Mouse (Mus musculus) megakaryocyte-erythroid progenitor cell, adult 5-6 weeks (primary cell): ENCODE measurements around the gene Enox1. TPM values are rescaled to one million over a fixed set of nuclear protein-coding genes. Genes with fewer than 3 reads are reported as not detected.

Experiments
- ATAC-seq: replicated peaks from 2 replicates; pipeline ENCODE4 v1.8.0; 2016; ENCODE audit warnings: mild to moderate bottlenecking, inconsistent platforms; ENCODE audit not compliant: severe bottlenecking, poor library complexity, low FRiP score, low TSS enrichment
- total RNA-seq, 2 experiments: library from RNA; stranded (forward) in 1 of 2; stranded (reverse) in 1 of 2; fragments of 200-1000, 215-1000 nt in 1 of 2; fragments of >200 nt in 1 of 2; fragmentation: Nextera tagmentation in 1 of 2; gene quantifications; 2 replicates each; pipeline ENCODE4 v1.2.3; 2014 to 2017

Gene Enox1
- total RNA-seq, 2 experiments from 2014 or later = not detected

DNA sequence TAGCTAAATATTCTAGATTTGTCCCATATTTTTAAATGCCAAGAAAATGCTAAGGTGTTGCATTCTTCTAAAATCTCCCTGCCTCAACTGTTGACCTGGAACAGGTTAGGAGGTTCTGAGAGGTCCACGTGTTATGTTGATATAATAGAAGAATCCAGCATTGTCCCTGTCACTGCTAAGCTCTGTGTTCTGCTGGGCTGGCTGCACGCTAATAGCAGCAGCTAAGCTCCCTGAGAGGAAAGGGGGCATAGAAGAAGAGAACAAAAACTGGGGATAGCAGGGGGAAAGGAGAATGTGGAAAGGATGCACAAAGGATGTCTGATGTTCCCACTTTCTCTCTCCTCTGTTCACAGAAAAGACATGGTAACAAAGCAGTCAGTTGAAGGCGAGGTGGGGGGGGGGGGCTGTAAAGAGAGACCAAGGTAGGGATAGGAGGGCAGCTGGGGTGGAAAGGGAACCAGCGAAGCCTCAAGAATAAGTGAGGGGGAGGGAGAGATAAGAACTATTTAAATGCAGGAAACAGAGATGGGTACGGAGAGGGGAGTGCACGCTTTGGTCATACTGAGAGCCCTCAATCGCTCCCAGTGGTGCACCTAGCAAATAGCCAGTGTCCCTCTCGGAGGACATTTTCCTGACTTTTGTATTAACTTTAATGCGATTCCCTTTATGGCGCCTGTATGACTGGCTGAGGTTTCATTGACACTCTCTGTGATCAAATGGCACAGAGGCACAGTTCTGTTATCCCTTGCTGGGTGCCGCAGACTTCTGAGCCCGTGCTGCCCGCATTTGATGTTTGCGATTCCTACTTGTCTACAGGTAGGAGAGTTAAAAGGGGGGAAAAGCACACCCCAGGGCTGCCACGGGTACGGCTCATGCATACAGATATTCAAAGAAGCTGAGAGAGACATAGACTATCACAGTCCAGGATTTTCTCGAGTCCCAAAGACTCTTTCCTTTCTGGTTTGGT is 110.5 kb downstream of the Enox1 start:
- no peak for ATAC-seq

GRCm38 (mm10) chr14:77272248-77272930 is 115.8 kb downstream of the Enox1 start:
- no peak for ATAC-seq

DNA sequence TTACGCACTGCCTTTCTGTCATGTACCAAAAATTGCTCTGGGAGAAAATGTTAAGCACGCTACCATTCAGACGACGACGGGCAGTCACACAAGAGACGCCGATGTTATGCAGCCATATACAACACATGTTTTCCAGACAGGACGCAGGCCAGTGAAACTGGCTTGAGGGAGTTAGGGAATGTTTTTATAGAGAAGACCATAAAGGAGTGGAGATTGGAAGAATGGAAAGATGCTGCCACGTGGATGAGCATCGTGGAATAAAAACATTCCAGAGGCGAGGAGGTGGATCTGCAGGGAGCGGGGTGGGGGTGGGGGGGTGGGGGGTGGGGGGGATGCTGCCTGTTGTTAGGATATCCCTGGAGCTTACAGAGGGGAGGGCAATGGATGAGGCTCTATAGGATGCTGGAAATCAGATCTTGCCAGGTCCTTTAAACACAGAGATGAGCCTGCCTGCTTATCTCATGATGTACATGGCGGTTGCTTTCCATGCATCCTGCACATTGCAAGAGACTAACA is 116.4 kb downstream of the Enox1 start:
- ATAC-seq = no peak

DNA sequence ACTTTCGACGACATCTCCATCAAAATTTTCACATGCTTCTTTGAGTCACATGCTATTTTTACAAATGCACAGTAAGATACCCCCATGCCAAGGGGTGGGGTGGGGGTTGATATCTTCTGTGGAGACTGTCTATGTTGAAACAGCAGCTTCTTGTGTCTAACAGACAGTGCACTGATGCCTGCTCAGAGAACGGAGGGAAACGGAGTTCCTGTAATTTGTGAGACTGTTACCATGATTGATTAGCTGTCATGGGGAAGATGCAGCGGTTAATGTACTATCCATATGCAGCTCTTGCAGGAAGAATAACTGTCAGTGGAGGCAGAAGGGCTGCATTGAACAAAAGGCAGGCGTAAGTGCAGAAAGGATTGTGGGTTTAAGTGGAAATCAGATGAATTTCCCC is 117.2 kb downstream of the Enox1 start:
- ATAC-seq = no peak

DNA sequence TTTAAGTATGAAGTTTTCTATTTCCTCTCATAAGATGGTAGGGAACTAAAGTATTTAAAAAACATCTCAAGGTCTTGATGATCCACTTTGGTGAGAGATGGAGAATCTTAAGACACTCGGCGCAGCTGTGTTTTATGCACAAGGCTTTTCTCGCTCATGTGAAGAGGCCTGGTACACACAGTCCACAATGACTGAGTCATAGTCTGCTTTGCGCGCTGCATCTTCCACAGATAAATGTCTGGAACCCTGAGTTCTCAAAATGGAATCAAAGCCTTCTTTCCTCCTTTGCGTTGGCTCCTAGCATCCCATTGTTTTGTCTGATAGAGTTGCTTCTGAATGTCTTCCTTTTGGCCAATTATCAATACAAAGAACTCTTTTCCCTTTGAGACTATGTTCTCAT is 119.0 kb downstream of the Enox1 start:
- no peak for ATAC-seq

DNA sequence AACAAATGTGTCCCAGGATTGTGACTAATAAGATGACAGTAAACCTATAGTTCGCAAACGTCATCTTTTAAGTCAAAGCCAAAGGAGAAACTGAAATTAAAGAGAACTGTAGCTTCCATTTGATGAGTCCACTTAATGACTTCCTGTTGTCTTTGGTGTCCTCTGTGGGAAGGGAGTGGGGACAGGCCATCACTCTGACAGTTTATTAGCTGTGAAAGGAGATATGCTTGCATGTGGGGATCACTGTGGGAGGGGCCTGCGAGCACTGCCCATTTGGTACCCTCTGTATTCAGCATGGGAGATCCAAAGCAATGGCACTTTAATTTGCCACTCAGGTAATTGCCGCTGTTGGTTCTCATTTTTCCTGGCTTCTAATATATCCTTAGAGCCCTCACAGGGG is 122.6 kb downstream of the Enox1 start:
- no peak for ATAC-seq

DNA sequence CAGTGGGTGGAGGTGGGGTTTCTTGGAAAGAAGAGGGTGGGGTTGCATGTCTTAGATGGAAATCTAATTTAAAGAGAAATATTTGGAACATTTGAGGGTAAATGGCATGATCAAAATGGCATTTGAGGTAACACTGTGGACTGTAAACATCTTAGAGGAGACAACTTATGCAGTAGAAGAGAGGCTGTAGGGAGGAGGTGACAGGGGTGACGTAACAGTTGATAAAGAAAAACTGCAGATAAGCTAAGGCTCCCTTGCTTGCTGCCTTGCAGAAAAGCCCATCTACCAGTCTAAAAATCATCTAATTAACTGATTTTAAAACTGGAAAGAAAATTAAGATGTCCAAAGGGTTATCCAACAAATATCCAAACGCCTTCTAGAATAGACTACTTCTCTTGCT is 123.9 kb downstream of the Enox1 start:
- no peak for ATAC-seq

DNA sequence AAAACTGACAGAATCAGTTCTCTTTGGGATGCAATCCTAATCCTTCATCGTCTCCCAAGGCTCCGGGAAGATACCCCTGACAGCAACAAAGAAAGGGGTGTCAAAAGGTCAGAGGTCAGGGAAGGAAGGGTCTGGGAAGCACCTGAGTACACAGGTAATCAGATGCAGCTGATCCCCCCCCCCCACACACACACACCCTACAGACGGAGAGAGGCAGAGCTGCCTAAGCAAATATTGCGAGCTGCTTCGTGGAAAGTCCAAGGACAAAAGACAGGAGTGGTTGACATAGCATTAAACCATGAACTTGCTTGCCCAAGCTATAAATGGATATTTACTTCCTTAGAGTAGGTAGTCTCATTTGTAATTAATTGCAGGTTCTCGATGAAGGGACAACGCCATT is 124.3 kb downstream of the Enox1 start:
- ATAC-seq = no peak

- ATAC-seq = no peak
These were observed 127.4 kb downstream of the Enox1 start for GRCm38 (mm10) chr14:77283939-77284338.

- ATAC-seq = no peak
These were observed 128.9 kb downstream of the Enox1 start for GRCm38 (mm10) chr14:77285453-77285852.

DNA sequence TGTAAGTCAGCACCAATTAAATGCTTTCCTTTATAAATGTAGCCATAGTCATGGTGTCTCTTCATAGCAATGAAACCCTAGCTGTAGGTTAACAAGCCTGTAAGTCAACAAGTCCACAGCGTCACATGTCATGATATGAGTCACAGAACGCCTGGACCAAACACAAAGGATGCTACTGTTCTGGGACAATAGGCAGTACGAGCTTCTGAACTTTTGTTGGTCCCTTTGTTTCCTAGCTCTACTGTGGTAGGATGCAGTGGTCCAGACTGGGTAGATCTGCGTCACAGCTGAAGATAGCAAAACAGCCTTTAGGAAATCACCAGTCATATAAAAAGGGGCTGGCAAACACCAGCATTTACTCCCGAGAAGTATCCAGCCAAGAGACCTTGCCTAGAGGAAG is 135.2 kb downstream of the Enox1 start:
- ATAC-seq = no peak

DNA sequence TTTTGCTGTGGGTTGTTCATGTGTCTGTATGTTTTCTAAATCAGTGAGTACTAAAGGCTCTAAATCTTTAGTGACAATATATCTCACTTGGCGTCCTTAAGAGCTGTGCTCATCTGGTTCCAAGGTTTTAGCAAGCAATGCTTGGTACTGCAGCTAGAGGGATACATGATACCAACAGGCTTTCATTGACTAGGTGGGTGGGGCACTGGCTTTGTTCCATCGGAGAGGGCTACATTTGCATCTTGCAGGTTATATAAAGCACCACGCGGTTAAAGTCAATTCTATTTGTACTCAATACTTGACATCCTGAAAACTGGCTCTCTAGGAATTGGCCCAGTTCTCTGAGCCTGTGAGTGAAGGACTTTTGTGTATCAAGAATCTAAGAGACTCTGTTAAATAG is 140.5 kb downstream of the Enox1 start:
- no peak for ATAC-seq

DNA sequence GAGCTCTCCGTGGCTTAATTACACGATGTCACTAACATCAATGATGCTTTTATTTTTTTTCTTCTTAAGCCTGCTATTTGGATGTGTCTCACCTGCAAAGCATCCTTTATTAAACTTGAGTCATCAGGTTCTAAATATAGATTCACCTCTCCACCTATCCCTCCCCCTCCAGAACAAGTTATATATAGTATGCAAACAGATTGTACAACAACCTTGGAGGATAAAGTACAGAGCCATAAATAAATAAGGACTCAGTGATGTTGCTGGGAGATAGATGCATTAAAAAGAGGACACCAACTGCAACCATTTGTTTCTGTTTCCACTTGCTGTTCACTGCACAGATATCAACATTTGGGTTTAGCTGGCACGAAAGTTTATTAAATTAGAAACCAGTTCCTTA is 141.8 kb downstream of the Enox1 start:
- ATAC-seq = no peak

DNA sequence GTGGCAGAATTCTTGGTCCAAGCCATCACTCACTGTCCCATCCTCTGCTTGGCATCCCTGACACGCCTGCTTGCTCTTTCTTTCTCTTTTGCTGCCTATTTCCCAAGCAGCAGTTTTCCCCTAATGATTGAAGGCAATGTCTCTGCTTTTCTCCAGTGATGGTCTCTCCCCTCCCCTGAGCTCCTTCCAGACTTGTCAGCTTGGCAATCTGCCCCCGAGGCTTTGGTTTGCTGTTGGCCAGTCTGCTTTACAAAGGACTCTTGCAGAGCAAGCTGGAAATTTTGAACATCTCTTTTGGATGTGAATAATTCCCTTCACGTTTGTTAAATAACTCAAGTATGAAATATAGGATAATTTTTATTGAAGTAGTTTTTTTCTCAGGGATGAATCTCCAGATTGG is 153.0 kb downstream of the Enox1 start:
- no peak for ATAC-seq

- no peak for ATAC-seq
These were observed 154.9 kb downstream of the Enox1 start for GRCm38 (mm10) chr14:77311456-77311855.

GRCm38 (mm10) chr14:77319396-77319795 is 162.8 kb downstream of the Enox1 start:
- ATAC-seq = no peak

DNA sequence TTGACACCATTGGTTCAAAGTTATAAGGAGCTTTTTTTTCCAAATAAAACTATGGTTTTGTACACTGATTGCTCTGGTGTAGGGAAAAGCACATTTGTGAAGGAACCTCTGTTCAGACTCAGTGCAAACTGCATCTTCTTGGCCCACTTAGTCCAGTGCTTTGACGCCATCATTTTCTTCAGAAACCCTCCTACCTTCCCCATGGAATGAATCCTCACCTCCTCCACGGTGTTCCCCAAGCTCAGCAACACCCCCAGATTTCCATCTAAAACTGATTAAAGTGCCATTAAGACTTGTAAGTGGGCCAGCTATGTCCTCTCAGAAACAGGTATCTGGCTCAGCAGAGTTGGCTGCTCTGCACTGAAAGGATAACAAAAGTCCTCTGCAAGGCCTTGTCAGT is 167.8 kb downstream of the Enox1 start:
- ATAC-seq = no peak

DNA sequence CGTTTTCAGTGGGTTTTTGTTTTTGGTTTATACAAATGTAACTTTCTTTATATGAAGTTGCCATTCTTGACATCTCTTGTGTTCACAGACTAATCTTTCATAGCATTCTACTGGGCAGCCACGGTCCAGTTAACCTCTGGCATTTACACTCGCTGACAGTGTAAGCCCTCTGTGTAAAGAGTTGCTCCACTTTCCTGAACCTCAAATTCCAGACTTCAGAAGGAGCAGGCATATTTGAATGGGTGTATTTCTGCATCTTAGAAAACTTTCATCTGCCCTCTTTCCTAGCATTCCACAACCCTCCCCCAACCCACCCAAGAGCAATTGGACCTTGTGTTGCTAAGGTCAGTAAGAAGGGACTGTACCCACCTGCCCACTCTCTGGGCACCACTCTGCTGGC is 171.1 kb downstream of the Enox1 start:
- no peak for ATAC-seq

DNA sequence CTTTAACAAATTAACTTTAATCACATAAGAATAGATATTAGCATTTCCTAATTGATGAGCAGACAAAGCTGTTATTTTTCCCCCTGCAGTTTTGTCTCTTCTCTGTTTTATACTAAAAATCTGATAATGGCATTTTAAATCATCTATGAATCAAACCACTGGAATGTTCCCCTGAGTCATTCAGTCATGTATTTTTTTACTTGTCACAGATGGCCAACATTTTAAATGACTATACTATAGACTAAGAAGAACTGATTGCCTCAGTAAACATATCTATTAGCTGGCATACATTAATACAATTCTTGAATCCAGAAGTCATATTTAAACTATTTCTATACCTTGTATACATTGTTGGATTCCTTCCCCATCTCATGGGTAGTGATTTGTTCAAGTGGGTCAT is 173.2 kb downstream of the Enox1 start:
- ATAC-seq = no peak

DNA sequence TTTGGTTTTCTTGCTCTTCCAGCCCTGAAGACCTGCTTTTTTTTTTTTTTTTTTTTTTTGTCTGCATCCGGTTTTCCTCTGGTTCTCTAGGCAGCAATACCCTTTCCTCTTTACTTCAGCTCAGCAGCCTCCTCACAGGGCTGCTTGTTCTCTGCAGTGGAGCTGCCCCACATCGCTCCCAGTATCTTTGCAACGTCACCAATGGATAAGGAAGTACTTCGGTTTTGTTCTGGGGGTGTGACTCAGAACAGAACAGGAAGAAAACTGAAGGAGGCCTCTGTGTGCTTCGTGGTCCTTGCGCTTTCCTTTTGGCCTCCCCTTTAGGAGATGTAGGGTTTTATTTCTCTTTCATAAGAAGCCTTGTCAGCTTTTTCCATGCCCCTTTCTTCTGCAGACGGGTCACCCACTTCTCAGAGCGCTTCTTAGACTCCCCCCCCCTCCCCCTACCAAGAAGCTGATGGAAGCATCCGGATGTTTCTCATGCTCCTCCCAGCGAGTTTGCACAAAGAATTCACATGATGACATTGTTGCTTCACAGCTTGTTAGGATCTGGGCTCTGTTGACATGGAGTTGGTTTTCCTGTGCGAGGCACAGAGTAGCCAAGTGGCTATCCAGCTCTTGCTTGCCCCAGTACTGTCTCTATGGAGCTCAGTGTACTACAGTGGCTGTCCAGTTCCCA is 187.2 kb downstream of the Enox1 start:
- no peak for ATAC-seq
